Mouse (Mus musculus) lung, adult 2 months (tissue): ENCODE results near the gene Meioc.

Source experiments
- CTCF ChIP-seq: fragments of 200-500 bp; IDR thresholded peaks from 2 replicates; pipeline ENCODE4 v1.5.1; 2011; ENCODE audit warnings: mild to moderate bottlenecking, low read length, control low read depth; ENCODE audit not compliant: insufficient read depth
- POLR2A ChIP-seq: fragments of 200-500 bp; IDR thresholded peaks from 2 replicates; pipeline ENCODE4 v1.6.1; 2011; ENCODE audit warnings: low read depth, mild to moderate bottlenecking, control low read depth, low read length, borderline replicate concordance; ENCODE audit errors: extremely low read depth

- TF ChIP-seq CTCF (no peak), POLR2A (no peak)
Measured at GRCm38 (mm10) chr11:102632725-102633124, 30.8 kb upstream of the Meioc start.
